Mouse (Mus musculus) naive thymus-derived CD4-positive, alpha-beta T cell, adult 2 months (primary cell): ENCODE measurements around the gene Olfr622.

ENCODE experiments used
- DNase-seq: peaks from one replicate; pipeline ENCODE4 v3.0.0-alpha.2; 2011; ENCODE audit warnings: low read depth

The Olfr622 gene

GRCm38 (mm10) chr7:103642602-103643001 lies at the start of gene Olfr622:
Gene Olfr622, minus strand, starts transcription at chr7:103642702.
- no peak for DNase-seq

- DNase-seq: no peak
Measured at GRCm38 (mm10) chr7:103682420-103682819, 39.9 kb upstream of the Olfr622 start, which contains the start of gene Olfr625-ps1. Gene Olfr625-ps1, plus strand, starts transcription at chr7:103682720.

GRCm38 (mm10) chr7:103671091-103671490 lies 28.6 kb upstream of the Olfr622 start, which contains the start of gene Olfr624:
Gene Olfr624, minus strand, starts transcription at chr7:103671191.
- DNase-seq: no peak

DNA sequence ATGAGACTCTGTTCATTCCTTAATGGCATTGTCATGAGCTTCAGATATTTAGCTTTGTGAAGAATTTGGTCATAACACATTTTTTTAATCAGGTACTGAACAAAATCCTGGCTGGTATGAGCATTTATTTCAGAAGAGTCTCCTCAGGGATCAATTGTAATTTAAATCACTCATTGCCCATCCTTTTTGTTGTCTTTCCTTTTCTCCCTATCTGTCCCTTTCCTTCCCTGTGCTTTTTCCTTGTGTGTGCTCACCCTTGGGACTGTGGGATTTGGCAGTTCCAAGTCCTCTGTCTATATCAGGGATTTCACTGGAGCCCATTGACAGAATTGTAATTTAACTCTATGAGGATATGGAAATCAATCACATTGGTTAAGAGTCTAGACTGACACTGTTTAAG lies 21.1 kb upstream of the Olfr622 start, which contains the start of gene Olfr623:
Gene Olfr623, minus strand, starts transcription at position 101 of the 400 bp plus-strand sequence.
- DNase-seq: no peak

DNA sequence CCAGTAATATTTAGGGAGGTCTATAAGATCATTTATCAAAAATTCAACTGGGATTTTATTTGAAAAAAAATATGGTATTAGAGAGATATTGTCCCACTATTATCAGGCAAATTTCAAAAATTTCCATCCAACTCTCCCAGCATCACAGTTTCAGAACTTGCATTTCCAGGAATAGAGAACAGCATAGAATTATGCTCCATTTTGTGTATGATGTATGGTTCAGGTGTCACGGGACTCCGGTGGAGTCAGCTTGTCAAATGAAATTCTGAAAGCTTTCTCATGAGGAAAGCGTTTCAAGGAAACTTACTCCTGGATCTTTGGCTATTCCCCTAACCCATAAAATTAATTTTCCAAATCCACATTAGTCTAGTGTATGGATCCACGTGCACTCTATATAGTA lies 1.6 kb upstream of the Olfr622 start:
- DNase-seq: no peak

- no peak for DNase-seq
Measured at GRCm38 (mm10) chr7:103636795-103637194, 5.7 kb downstream of the Olfr622 start.

- no peak for DNase-seq
Measured at GRCm38 (mm10) chr7:103612434-103612833, 30.1 kb downstream of the Olfr622 start, which contains the start of gene Olfr620. Gene Olfr620, minus strand, starts transcription at chr7:103612534.

GRCm38 (mm10) chr7:103607425-103607824 lies 35.1 kb downstream of the Olfr622 start:
- no peak for DNase-seq

- DNase-seq: no peak
Measured at GRCm38 (mm10) chr7:103600275-103600674, 42.2 kb downstream of the Olfr622 start, which contains the start of gene Olfr619. Gene Olfr619, plus strand, starts transcription at chr7:103600575.

GRCm38 (mm10) chr7:103589803-103590202 lies 52.7 kb downstream of the Olfr622 start, which contains the start of gene Olfr618:
Gene Olfr618, plus strand, starts transcription at chr7:103590103.
- no peak for DNase-seq
